Mouse (Mus musculus): ENCODE data around the gene Ovca2. TPM values are rescaled to one million over a fixed set of nuclear protein-coding genes. Genes with fewer than 3 reads are reported as not detected.

The Ovca2 gene
- total RNA-seq, 1 experiment from 2014 or later: 17.1 TPM

- no peak for ATAC-seq (replicated peaks in 1 of 2; ENCODE audit: insufficient read depth in 1 of 2, low FRiP score in 2 of 2, low TSS enrichment in 1 of 2, low read depth in 1 of 2, poor library complexity in 2 of 2, severe bottlenecking in 2 of 2)
Observed at GRCm38 (mm10) chr11:75164051-75164450, 14.6 kb downstream of the Ovca2 start.

DNA sequence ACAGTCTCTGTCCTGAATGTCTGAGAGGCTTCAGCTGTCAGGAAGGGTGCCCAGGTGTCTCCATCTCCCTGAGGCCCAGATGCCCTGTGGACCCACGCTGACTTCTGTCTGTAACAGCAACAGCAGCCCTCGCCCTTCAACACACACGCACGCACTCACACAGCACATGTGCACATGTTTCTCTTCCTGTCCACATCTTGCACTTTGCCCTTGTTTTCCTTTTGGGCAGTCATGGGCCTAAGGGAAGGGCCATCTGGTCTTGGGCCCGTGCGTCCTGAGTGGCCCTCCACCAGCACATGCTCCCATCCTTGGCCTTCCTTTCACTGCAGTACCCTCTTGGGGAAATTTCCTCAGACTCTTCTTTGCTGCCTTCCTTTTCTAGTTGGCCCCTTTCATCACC lies 15.3 kb downstream of the Ovca2 start:
- no peak for ATAC-seq (replicated peaks in 1 of 2; ENCODE audit: insufficient read depth in 1 of 2, low FRiP score in 2 of 2, low TSS enrichment in 1 of 2, low read depth in 1 of 2, poor library complexity in 2 of 2, severe bottlenecking in 2 of 2)

- ATAC-seq (replicated peaks in 1 of 2; ENCODE audit: insufficient read depth in 1 of 2, low FRiP score in 2 of 2, low TSS enrichment in 1 of 2, low read depth in 1 of 2, poor library complexity in 2 of 2, severe bottlenecking in 2 of 2): no peak
Observed at GRCm38 (mm10) chr11:75162591-75163080, 16.0 kb downstream of the Ovca2 start.

- ATAC-seq (replicated peaks in 1 of 2; ENCODE audit: insufficient read depth in 1 of 2, low FRiP score in 2 of 2, low TSS enrichment in 1 of 2, low read depth in 1 of 2, poor library complexity in 2 of 2, severe bottlenecking in 2 of 2): no peak
Observed at GRCm38 (mm10) chr11:75161417-75162008, 17.1 kb downstream of the Ovca2 start.

GRCm38 (mm10) chr11:75160954-75161353 lies 17.7 kb downstream of the Ovca2 start:
- ATAC-seq (replicated peaks in 1 of 2; ENCODE audit: insufficient read depth in 1 of 2, low FRiP score in 2 of 2, low TSS enrichment in 1 of 2, low read depth in 1 of 2, poor library complexity in 2 of 2, severe bottlenecking in 2 of 2): no peak

GRCm38 (mm10) chr11:75159564-75159963 lies 19.1 kb downstream of the Ovca2 start:
- ATAC-seq (replicated peaks in 1 of 2; ENCODE audit: insufficient read depth in 1 of 2, low FRiP score in 2 of 2, low TSS enrichment in 1 of 2, low read depth in 1 of 2, poor library complexity in 2 of 2, severe bottlenecking in 2 of 2): 0 out of 4 replicates have a peak, but pooled peaks of 1 of the 2 experiments have one; percentile 28

DNA sequence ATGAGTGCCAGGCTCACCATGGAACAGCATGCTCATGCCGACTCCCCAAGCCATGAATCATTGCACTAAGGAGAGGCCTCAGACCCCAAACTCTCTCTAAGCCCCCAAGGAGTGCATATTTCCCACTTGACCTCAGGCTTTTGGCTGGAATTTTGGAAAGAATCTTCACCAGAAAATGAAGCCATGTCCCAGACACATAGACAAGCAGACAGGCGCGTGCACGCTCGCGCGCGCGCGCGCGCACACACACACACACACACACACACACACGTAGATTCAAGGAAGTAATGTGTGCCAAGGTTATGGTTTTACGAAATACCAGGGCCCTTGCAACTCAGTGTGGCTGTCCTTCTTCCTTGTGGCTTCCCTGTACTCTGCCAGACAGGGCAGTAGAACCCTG lies 20.2 kb downstream of the Ovca2 start:
- peak; percentile 22 to 40; a peak in 1 of 4 replicates for ATAC-seq (replicated peaks in 1 of 2; ENCODE audit: insufficient read depth in 1 of 2, low FRiP score in 2 of 2, low TSS enrichment in 1 of 2, low read depth in 1 of 2, poor library complexity in 2 of 2, severe bottlenecking in 2 of 2)

DNA sequence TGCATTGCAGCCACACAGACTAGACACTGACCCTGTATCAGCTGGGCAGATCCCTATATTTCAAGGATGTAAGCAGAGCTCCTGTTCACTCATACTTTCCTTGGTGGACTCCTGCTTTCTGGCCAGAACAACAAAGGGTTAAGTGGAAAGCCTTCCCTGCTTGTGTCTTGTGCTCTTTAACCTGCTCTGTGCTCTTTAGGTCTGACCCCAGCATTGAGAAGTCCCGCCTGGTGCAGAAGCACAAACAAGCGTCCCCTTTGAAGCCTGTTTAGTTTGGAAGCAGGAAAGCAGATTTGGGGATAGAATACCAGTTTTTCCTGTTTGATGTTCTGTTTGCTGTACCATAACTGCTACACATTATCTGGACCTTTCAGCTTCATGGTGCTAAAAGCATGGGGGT lies 20.7 kb downstream of the Ovca2 start:
- ATAC-seq (replicated peaks in 1 of 2; ENCODE audit: insufficient read depth in 1 of 2, low FRiP score in 2 of 2, low TSS enrichment in 1 of 2, low read depth in 1 of 2, poor library complexity in 2 of 2, severe bottlenecking in 2 of 2): no peak

DNA sequence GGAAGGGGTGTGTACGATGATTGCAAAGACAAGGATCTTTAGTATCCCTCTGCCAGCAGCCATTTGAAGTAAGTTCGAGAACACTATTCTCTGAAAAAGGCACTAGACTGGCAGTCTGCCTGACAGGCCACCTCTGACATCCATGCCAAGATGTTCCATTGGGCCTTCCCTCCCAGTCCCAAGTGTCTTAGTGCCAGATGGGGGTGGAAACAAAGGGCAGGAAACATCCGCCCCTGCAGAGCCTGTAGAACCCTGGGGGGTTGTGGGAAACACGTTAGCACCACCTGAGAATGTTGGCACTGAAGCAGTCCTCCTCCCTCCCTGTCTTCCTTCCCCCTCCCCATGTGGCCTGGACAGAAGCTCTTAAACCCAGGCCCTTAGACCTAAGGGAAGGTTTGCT lies 21.6 kb downstream of the Ovca2 start:
- ATAC-seq (replicated peaks in 1 of 2; ENCODE audit: insufficient read depth in 1 of 2, low FRiP score in 2 of 2, low TSS enrichment in 1 of 2, low read depth in 1 of 2, poor library complexity in 2 of 2, severe bottlenecking in 2 of 2): no peak

DNA sequence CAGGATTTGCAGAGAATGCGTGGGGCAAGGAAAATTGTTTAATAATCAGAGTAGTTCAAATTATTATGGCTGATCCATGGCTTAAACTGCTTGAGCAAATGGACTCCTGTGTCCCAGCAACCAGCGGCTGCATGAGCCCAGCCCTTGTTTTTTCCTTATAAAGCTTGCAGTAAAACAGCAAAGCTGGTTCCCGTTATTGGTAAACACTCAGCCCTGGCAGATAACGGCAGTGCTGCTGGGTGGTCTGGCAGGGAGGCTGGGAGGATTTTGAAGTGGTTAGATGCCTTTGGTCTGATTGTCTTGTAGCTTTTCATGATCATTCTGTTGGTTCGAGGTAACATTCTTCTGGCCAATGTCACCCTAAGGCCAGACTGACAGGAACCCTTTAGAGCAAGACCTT lies 22.2 kb downstream of the Ovca2 start:
- no peak for ATAC-seq (replicated peaks in 1 of 2; ENCODE audit: insufficient read depth in 1 of 2, low FRiP score in 2 of 2, low TSS enrichment in 1 of 2, low read depth in 1 of 2, poor library complexity in 2 of 2, severe bottlenecking in 2 of 2)

DNA sequence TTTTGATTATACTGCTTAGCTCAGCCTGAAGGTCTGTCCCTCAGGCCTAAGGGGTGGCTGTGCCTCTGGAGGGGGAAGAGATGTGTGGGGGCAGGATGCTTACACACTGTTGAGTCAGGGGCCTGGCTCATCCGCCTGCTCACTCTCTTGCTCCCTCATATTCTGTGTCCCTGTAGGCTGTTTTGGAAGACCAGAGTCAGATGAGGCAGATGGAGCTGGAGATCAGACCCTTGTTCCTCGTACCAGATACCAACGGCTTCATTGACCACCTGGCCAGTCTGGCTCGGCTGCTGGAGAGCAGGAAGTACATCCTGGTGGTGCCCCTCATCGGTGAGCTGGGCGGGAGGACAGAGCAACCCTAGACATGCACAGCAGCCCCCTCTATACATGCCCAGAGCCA lies 22.6 kb downstream of the Ovca2 start:
- ATAC-seq (replicated peaks in 1 of 2; ENCODE audit: insufficient read depth in 1 of 2, low FRiP score in 2 of 2, low TSS enrichment in 1 of 2, low read depth in 1 of 2, poor library complexity in 2 of 2, severe bottlenecking in 2 of 2): no peak

- ATAC-seq (replicated peaks in 1 of 2; ENCODE audit: insufficient read depth in 1 of 2, low FRiP score in 2 of 2, low TSS enrichment in 1 of 2, low read depth in 1 of 2, poor library complexity in 2 of 2, severe bottlenecking in 2 of 2): peak; percentile 67 to 80
Observed at GRCm38 (mm10) chr11:75154053-75154585, 24.5 kb downstream of the Ovca2 start.

DNA sequence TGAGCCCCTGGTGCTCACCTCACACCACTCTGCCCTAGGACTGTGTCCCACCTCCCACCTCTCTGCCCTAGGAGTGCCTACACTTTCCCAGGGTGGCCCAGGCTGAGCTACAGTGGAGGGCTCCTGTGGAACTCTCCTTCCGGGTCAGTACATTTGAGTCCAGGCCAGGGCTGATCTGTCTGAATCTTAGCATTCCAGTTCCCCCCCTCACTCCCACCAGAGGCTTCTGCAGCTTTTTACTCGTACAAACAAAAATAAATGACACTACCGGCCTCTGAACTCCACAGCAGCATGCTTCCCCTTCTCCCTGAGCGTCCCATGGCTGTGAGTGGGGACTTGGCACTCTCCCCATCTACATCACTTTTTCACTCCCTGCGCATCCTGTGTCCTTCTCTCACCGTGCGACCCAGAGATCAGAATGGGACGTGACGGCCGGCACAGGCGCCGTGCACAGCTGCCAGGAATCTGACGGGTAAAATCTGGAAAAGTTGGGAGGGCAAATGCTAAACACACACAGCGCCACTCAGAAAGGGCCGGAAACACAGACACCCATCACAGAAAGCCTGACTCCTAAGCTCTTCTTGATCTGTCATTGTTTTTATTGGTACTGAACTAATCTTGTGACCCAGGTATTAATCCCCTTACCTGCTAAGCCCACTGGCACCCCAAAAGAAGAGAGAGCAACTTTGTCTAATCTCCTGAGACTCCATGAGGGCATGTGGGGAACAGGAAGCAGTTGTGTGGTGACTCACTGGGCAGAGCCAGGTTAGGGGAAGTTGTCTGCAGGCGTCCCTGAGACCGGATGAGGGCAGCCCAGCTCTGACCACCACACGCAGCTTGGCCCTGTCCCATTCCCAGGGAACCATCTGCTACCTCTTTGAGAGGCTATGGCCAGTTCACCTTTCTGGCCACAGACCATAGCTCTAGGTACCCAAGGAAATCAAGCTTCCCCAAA lies 25.8 kb downstream of the Ovca2 start:
- peak; percentile 88 to 90 for ATAC-seq (replicated peaks in 1 of 2; ENCODE audit: insufficient read depth in 1 of 2, low FRiP score in 2 of 2, low TSS enrichment in 1 of 2, low read depth in 1 of 2, poor library complexity in 2 of 2, severe bottlenecking in 2 of 2)

DNA sequence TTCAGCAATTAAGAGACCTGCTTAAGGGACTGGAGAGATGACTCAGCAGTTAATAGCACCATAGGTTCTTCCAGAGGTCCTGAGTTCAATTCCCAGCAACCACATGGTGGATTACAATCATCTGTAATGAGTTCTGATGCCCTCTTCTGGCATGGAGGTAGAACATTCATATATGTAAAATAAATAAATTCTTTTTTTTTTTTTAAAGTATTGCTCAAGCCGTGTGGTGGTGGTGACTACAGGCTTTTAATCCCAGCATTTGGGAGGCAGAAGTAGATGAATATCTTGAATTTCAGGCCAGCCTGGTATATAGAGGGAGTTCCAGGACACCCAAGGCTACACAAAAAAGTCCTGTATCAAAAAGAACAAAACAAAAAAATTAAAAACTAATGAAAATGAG lies 28.3 kb downstream of the Ovca2 start:
- no peak for ATAC-seq (replicated peaks in 1 of 2; ENCODE audit: insufficient read depth in 1 of 2, low FRiP score in 2 of 2, low TSS enrichment in 1 of 2, low read depth in 1 of 2, poor library complexity in 2 of 2, severe bottlenecking in 2 of 2)

DNA sequence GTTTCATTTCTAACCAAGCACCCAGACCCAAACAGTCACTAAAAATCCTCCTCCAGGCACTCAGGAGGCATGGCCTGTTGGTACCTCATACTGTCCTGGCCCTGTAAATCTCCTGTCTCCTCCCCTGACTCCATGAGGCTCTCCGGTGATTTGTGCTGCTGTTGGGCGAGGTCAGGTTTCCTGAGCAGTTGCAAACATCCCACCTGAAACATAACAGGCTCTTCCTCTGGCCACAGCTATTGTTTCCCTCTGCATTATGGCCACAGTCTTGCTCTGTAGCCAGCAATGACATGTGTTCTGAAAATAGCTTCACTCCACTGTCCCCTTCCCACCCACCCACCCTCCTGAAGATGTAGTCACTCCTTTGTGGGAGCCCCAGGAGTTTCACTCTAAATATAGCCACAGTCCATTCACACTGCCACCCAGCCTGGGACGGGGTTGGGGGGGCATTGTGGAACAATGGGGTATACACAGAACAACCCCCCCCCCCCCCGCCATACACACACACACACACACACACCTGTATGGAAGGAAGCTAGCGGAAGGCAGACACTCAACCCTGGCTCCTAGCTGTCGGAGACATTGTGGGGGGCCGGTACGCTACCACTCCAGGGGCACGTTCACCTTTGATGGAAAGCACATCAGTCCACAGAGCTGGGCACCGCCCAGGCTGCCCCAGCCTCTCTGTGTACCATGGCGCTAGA lies 30.2 kb downstream of the Ovca2 start:
- ATAC-seq (replicated peaks in 1 of 2; ENCODE audit: insufficient read depth in 1 of 2, low FRiP score in 2 of 2, low TSS enrichment in 1 of 2, low read depth in 1 of 2, poor library complexity in 2 of 2, severe bottlenecking in 2 of 2): no peak

DNA sequence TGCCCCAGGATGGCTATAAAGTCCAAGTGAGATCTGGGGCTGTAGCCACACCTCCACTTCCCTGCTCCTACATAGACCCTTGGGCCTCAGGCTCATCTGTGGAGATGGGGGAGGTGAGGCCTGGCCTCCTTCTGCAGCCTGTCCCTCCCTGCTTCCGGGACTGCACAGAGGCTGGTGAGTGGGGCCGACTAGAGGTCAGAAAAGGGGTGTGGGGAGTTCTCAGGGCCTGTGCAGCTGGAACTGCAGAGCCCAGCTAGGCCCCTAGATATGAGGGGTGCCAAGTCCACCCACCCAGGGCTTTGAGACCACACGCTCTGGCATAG lies 30.8 kb downstream of the Ovca2 start:
- ATAC-seq (replicated peaks in 1 of 2; ENCODE audit: insufficient read depth in 1 of 2, low FRiP score in 2 of 2, low TSS enrichment in 1 of 2, low read depth in 1 of 2, poor library complexity in 2 of 2, severe bottlenecking in 2 of 2): peak; percentile 12 to 38; a peak in 2 of 4 replicates

DNA sequence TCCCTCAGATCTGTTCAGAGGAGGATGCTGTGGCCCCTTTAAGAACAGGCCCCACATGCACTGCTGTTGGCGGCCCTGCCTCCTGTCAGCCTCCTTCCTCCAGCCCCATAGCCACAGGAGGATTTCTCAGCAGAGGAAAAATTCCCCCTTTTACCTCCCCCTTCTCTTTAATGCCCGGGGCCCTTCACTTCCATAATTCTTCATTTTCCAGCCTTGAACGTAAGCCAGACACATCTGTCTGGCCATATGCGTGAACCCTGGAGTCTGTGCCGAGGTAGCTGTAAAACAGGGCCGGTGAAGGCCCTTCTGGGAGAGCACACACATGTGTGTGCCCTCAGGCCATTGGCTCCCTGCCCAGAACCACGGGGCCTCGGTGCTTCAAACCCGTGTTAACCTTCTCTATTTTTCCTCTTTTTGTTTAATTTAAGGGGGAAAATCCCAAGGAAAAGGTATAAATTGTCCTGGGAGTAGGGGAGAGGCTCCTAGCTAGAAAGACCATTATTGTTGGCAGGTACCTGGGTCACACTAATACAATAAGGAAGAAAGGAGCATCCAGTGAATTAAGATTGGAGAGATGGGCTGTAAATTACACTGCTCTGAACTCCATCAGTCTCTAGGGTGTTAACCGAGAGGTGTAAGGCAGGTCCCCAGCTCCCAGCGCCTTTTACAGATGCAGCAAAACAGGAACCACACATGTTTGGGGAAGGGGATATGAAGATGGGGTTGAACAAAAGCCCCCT lies 31.4 kb downstream of the Ovca2 start:
- peak; percentile 44 to 75; a peak in 3 of 4 replicates for ATAC-seq (replicated peaks in 1 of 2; ENCODE audit: insufficient read depth in 1 of 2, low FRiP score in 2 of 2, low TSS enrichment in 1 of 2, low read depth in 1 of 2, poor library complexity in 2 of 2, severe bottlenecking in 2 of 2)
